Mouse (Mus musculus) urinary bladder, postnatal 10 days (tissue): ENCODE results near the gene Misp.

Source experiments
- DNase-seq: peaks from one replicate; pipeline ENCODE4 v3.0.0; 2022; ENCODE audit warnings: low spot score

Gene Misp

DNA sequence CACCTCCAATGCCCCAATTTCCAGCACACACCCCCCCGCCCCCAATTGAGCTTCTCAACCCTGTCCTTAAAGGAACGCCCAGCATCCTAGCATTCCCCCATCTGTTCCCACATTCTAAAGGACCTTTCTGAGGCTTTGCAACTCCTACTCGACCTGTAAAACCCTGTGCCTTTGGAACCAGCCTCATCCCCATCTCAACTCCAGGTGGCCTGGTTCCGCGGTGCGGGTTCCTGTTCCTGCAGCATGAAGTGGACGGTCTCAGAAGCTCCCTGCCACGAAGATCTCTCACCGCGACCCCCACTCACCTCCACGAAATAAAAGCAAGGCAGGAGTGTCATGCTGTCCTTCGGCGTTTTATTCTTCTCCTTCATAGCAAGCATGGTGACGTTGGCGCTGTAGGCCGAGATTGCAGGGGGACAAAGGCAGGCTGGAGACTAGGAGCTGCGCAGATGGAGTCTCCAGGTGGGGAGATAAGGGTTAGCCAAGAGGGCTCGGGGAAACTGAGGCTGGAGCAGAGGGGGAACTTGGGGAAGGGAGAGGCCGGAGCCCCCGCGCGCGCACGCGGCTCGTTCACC, 53.0 kb downstream of the Misp start:
- DNase-seq, result no peak

DNA sequence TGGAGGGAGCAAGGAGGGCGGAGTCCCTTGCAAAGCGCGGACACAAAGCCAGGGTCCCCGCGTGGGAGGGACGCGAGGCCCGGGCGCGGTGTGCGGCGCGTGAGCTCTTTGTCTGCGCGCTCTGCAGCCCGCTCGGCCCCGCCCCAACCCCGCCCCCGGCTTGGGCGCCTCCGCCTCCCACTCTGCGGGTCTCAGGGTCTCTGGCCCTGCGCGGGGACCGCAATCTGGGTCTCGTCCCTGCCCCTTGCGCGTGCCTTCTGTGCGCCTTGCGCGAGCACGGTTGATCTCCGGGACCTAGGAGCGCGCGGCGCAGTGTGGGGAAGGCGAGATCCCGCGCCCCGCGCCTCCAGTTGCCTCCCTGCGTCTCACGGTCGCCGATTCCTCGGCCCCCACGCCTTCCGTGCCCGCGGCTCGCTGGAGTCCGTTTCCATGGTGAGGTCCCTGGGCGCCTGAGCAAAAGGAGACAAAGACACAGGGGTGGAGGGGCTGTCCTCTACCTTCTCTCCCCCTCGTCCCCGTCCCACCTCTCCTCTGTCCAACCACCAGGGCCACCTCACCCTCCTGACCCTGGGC, 53.6 kb downstream of the Misp start, which contains the start of the genes Prtn3 and Plppr3:
Gene Prtn3, plus strand, starts transcription at position 187 of the 573 bp plus-strand sequence.
Gene Plppr3, minus strand, starts transcription at position 345 of the 573 bp plus-strand sequence.
- DNase-seq, result no peak

DNA sequence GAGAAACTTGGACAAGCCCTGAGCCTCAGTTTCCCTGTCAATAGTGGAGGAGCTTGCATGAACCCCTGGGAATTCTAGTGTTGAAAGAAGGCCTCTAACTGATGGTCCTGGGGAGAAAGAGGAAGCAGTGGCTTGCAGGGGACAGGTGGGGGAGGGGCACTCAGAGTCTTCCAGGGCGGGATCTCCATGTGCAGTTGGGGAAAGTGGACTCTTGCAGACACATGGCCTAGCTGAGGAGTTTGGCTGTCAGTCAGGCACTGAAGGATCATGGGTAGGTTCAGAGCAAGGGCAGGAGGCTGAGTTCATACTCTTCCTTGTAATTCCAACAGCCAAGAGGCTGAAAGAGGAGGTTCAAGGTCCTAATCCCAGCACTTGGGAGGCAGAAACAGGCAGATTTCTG, 56.4 kb downstream of the Misp start:
- no peak for DNase-seq

DNA sequence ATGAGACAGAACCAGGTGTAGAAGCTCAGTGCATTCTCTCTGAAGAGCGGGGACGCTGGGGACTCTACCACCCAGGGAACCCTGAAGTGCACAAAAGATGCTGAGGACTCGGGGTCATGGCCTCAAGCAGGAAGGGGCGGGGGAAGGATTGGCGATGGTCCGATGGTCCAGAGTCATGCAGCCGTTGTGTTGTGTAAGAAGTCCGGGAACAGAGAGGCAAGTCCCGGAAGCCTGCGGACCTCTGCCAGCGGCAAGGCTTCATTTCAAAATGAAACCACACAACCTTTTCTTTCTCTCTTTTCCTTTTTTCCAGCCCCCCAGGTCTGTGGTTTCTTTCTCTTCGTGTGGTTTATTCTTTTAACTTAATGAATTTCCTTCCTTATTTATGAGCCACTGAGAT, 57.0 kb downstream of the Misp start:
- no peak for DNase-seq

DNA sequence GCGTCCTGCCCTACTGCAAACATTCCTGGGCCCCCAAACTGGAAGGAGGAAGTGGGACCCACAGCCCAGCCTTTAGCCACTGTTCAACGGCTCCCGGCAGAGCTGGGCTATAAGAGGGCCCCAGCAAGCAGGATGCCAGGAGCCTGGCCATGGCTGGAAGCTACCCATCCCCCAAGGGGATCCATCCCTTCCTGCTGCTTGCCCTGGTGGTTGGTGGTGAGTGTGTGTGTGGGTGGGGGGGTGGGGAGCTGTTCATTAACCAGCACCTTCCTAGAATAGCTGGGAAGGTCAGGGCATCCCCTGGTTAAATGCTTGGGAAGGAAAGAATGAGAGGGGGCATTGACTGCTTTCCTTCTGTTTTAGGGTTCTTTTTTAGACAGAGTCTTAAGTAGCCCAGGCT, 58.7 kb downstream of the Misp start:
- no peak for DNase-seq
